Mouse (Mus musculus): ENCODE data around the gene Ccni. TPM values are rescaled to one million over a fixed set of nuclear protein-coding genes. Genes with fewer than 3 reads are reported as not detected.

Ccni gene
- polyA plus RNA-seq (2017; shearing (Covaris generic)), result 49.2 TPM

GRCm38 (mm10) chr5:93206109-93207005 is at the start of gene Ccni, which contains the start of gene 2010109A12Rik:
Gene Ccni (minus strand): TSS chr5:93206495.
Gene 2010109A12Rik (plus strand): TSS chr5:93206518.

Other genes starting within 250 kb of the Ccni start
- gene Sowahb, start 161.5 kb downstream of the Ccni start, polyA plus RNA-seq (2017; shearing (Covaris generic)), result not detected
- 45.3 TPM for gene Sept11, start 113.1 kb downstream of the Ccni start, polyA plus RNA-seq (2017; shearing (Covaris generic))
- 0.76 TPM for gene 2010109A12Rik, start within 50 bp of the Ccni start, polyA plus RNA-seq (2017; shearing (Covaris generic))
- 61.9 TPM for gene Ccng2, start 60.8 kb upstream of the Ccni start, polyA plus RNA-seq (2017; shearing (Covaris generic))